Mouse (Mus musculus) G1E-ER4 (cell line): ENCODE measurements around the gene Rcsd1. TPM values are rescaled to one million over a fixed set of nuclear protein-coding genes. Genes with fewer than 3 reads are reported as not detected.

Experiments used
- GATA1 ChIP-seq: IDR thresholded peaks from one replicate; pipeline ENCODE4 v1.8.0; 2012; ENCODE audit warnings: low read length, inconsistent platforms
- polyA plus RNA-seq: library from polyadenylated mRNA; stranded (reverse); fragments of >175 nt; gene quantifications from 2 replicates; pipeline ENCODE4 v1.2.3, GENCODE M21; 2012

The Rcsd1 gene
- polyA plus RNA-seq, 1 experiment: 6.9 TPM

DNA sequence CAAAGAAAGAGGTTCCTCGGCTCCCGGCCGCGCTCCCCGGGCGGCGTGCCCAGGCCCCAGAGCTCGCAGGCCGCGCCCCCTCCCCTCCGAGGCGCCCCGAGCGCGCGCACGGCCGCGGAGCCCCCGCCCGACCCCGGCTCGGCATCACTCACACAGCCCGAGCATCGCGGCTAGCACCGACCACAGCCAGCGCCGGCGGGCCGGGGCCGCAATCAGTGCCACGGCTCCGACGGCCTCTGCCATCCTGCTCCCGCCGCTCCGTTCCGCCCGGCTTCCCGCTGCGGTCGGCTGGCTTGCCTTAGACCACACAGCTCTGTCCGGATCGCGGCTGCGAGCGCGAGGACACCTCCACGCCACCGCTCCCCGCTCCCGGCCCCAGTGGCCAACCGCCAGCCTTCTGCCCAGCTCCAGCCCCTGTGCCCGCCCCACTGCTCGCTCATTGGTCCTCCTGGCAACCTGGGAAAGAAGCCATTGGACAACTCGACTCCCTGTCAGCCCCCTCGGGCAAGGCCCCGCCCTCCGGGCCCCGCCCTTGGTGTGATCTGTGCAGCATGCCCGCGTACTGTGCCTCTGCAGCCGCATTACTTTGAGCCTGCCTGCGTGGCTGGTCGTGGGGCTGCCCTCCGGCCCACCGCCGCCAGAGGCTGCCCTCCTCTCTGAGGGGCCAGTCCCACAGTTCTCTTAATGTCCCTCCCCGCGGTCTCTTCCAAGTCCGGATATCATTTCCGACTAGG is 75.2 kb downstream of the Rcsd1 start, which contains the start of gene Mpzl1:
TSS of gene Mpzl1 (minus strand) at position 388 of the 734 bp plus-strand sequence.
- TF ChIP-seq GATA1: no peak

DNA sequence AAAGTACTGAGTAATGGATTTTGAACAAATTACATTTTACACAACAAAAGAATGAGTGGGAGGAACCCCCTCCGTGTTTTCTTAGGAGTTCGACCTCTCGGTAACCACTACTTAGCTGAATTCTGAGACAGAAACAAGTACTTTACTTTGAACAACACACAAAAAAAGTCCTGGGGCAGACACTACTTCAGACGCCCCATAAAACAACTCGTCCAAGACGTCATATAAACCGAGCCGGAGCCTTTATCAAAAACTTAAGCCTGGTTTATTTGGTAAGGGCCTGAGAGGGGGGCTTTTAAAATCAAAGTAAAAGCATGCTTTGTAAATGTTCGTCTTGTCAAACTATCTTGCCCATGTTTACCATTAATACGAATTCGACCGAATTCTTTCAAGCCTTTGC is 76.2 kb downstream of the Rcsd1 start:
- no peak for TF ChIP-seq GATA1

GRCm38 (mm10) chr1:165631136-165631535 is 78.4 kb downstream of the Rcsd1 start:
- TF ChIP-seq GATA1: no peak

GRCm38 (mm10) chr1:165629975-165630374 is 79.6 kb downstream of the Rcsd1 start:
- no peak for TF ChIP-seq GATA1

DNA sequence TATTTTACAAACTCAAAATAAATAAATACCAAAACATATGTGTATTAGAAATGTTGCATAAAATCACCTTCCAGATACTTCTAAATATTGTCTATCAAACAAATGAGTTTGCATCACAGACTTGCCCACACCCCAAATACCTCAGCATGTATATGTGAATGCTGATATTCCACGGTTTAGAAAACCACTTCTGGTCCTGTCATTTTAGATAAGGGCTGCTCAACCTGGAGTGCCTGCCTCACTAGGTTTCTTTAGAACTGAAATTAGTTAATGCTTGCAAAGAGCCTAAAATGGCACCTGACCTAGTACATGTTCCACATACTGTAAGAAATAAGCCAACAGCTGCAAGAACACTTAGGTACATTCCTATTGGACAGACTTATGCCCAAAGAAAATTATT is 81.0 kb downstream of the Rcsd1 start:
- TF ChIP-seq GATA1: peak; percentile 23

DNA sequence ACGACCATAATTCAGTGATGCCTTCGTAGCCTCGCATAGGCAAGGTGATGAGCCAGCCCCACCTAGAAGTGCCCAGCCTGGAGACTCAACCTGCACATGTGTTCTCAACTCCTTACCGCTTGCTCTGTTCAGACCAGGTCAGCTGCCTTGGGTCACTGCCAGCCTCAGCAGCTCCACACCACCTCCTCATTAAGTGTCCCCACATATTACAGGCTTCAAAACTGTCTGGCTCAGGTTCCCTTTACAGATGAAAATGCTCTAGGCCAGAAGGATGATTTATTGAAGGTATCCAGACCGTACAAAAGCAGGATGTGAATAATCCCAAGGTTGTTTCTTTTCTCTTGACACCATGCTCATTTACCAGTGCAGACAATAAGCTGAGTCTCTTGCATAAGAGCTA is 83.7 kb downstream of the Rcsd1 start:
- no peak for TF ChIP-seq GATA1

- no peak for TF ChIP-seq GATA1
Measured at GRCm38 (mm10) chr1:165625058-165625457, 84.5 kb downstream of the Rcsd1 start.

DNA sequence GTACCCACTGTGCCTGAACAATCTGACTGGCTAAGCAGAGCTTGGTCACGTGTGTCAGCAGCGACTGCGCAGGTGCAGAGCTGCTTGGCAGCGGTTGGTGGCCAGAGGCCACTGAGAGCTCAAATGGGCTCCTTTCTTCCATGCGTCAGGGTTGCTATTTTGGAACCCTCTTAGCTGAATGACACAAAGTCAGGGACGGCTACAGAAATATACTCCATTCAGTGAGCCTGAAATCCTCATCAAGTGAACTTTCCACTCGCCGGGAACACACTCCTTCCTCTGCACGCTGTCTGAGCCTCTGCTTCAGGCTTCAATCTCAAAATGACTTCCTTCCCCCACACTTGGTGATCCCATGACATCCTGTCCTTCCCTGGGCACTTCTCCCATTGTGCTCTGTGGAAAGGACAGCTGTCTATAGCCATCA is 91.3 kb downstream of the Rcsd1 start:
- no peak for TF ChIP-seq GATA1

DNA sequence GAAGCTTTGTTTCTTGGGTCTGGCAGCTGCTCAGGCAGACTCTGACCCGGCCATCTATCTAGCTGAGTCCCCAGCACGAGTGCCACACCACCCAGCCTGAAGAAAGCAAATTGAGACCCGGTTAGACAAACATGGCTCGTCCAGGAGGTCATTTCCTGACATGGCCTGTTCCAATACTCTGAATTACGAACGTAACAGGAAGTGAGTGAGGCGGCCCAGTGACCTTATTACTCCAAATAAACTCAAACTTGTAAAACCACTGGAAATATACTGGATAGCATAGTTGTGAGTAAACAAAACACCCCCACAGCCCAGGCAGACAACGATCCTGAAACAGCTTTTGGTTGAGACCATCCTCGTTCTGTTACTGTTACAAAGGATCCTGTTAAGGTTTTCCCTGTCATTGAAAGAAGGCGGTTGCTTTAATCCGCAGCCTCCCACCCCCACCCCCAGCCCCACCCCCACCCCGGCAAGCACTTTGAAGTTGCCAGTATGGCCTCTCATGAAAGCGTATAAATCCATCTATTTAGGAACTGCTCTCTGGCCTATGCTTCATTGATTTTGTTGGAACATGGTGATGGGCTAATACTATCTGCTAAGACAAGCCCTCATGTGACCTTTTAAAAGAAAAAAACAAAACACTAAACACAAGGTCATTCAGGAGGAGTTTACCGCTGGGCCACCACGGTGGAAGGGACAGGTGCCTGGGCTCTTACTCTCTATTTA is 92.2 kb downstream of the Rcsd1 start:
- no peak for TF ChIP-seq GATA1

DNA sequence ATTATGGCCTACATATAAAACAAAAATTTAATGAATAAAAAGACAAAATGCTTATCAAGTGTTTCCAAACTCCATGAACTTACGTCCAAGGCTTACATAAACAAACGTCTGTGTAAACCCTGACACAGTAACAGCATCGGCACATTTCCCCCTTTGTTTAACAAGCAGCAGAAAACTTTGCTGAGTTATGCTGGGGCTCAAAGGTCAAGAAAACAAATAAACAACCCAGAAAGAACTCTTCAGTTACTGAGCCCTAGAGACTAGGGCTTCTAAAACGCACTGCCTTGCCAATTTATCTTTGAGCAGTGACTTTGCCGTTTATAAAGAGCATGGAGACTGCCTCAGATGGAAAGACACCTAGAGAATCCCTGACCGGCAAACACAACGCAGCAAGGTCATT is 92.9 kb downstream of the Rcsd1 start:
- no peak for TF ChIP-seq GATA1

GRCm38 (mm10) chr1:165614793-165615192 is 94.8 kb downstream of the Rcsd1 start:
- no peak for TF ChIP-seq GATA1

GRCm38 (mm10) chr1:165613926-165614325 is 95.6 kb downstream of the Rcsd1 start:
- no peak for TF ChIP-seq GATA1

DNA sequence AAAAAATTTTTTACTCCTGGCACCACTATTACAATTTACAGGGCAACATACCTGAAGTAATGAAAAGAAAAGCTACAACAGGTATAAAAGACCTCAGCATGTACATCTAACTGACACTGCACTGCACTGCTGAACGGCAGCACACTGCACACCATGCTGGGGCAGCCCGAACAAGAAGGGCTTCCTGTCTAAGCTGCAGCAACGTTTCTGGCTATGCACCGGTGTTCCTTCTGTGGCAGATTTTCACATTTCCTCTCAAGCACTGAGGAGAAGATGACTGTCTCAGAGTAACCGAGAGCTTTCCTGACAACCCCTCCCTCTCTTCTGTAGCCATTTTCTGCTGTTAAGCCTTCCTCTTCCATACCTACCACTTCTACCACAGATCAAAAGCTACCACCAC is 96.8 kb downstream of the Rcsd1 start:
- no peak for TF ChIP-seq GATA1

GRCm38 (mm10) chr1:165610321-165610999 is 99.1 kb downstream of the Rcsd1 start:
- no peak for TF ChIP-seq GATA1

GRCm38 (mm10) chr1:165609495-165610320 is 99.8 kb downstream of the Rcsd1 start:
- TF ChIP-seq GATA1: no peak
